Mouse (Mus musculus) gastrocnemius, adult 2 months (tissue): ENCODE data around the gene Fbxo31. TPM values are rescaled to one million over a fixed set of nuclear protein-coding genes. Genes with fewer than 3 reads are reported as not detected.

Source experiments
- DNase-seq: peaks from one replicate; pipeline ENCODE4 v3.0.0; 2022
- H3K27ac ChIP-seq: fragments of 200-600 bp; 2 replicates; pipeline ENCODE4 v1.8.1; 2022; ENCODE audit warnings: mild to moderate bottlenecking
- H3K4me3 ChIP-seq: fragments of 200-600 bp; 2 replicates; pipeline ENCODE4 v1.8.1; 2022; ENCODE audit warnings: mild to moderate bottlenecking, moderate library complexity
- CTCF ChIP-seq: fragments of 200-600 bp; IDR thresholded peaks from 2 replicates; pipeline ENCODE4 v1.8.1; 2022; ENCODE audit warnings: antibody characterized with exemption, mild to moderate bottlenecking, moderate library complexity
- intact Hi-C: fragments of 180-260 bp; cut with DNase I; formaldehyde crosslinking; loops from one replicate; pipeline ENCODE4 v1.15.1; 2025
- total RNA-seq, 2 experiments: library from RNA; stranded (reverse); gene quantifications; 2 replicates each; pipeline ENCODE4 v1.2.3; 2021

Fbxo31 gene
- total RNA-seq, 2 experiments from 2014 or later = 141 to 165 TPM

GRCm38 (mm10) chr8:121560432-121561100 lies 18.0 kb downstream of the Fbxo31 start:
- intact Hi-C loops = no loop called here
- TF ChIP-seq CTCF = no peak
- Histone ChIP-seq H3K27ac (peak overlapping the region; percentile 93), H3K4me3 (no peak overlapping the region)
- DNase-seq = peak; percentile 15

DNA sequence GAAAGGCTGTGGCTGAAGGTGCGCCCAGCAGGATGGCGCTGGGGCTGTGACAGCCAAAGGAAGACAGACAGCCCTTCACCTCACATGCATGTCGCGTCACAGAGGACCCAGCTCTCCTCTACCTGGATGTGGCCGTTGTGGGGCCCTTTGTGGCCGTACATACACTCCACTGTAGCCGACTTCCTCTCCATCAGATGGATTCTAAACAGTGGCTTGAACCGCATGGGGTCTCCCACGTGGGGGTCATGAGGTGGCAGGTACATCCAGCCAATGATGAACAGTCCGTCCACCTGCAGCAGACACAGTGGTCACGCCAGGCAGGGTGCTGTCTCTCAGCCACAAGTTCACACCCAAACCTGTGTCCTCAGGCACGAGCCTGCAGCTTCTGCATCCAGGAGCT lies 18.8 kb downstream of the Fbxo31 start:
- peak; percentile 19 for DNase-seq
- Histone ChIP-seq H3K27ac (peak overlapping the region; percentile 93; the same call in 1 of the 2 replicates), H3K4me3 (no peak overlapping the region)
- TF ChIP-seq CTCF = no peak
- intact Hi-C loops = no loop called here

- Histone ChIP-seq H3K27ac (no peak overlapping the region), H3K4me3 (no peak overlapping the region)
- intact Hi-C loops = no loop called here
- DNase-seq = peak; percentile 9
- no peak for TF ChIP-seq CTCF
Measured at GRCm38 (mm10) chr8:121558538-121558937, 20.1 kb downstream of the Fbxo31 start.

- TF ChIP-seq CTCF = no peak
- DNase-seq = peak; percentile 9
- H3K4me3 ChIP-seq = no peak overlapping the region
- intact Hi-C loops = no loop called here
- H3K27ac ChIP-seq = no peak overlapping the region
Measured at GRCm38 (mm10) chr8:121557746-121558145, 20.9 kb downstream of the Fbxo31 start.

GRCm38 (mm10) chr8:121553831-121554475 lies 24.7 kb downstream of the Fbxo31 start:
- intact Hi-C loops = no loop called here
- H3K27ac ChIP-seq = peak overlapping the region; percentile 93
- no peak overlapping the region for H3K4me3 ChIP-seq
- DNase-seq = peak; percentile 78
- no peak for TF ChIP-seq CTCF

DNA sequence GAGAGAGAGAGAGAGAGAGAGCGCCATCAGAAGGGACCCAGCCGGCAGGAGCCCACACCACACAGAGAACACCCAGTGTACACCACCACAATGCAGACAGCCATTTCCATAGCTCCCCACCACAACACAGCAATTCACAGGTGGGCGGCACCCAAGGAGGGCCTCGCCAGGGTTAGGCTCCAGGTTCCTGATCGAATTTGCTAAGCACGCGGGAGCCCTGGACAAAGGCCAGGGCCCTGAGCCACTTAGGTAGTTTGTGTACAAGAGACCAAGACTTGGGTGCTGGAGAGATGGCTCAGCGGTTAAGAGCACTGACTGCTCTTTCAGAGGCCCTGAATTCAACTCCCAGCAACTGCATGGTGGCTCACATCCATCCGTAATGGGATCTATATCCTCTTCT lies 26.1 kb downstream of the Fbxo31 start:
- no peak overlapping the region for H3K4me3 ChIP-seq
- peak overlapping the region; percentile 93 for H3K27ac ChIP-seq
- no peak for TF ChIP-seq CTCF
- DNase-seq = peak; percentile 50
- intact Hi-C loops = no loop called here

DNA sequence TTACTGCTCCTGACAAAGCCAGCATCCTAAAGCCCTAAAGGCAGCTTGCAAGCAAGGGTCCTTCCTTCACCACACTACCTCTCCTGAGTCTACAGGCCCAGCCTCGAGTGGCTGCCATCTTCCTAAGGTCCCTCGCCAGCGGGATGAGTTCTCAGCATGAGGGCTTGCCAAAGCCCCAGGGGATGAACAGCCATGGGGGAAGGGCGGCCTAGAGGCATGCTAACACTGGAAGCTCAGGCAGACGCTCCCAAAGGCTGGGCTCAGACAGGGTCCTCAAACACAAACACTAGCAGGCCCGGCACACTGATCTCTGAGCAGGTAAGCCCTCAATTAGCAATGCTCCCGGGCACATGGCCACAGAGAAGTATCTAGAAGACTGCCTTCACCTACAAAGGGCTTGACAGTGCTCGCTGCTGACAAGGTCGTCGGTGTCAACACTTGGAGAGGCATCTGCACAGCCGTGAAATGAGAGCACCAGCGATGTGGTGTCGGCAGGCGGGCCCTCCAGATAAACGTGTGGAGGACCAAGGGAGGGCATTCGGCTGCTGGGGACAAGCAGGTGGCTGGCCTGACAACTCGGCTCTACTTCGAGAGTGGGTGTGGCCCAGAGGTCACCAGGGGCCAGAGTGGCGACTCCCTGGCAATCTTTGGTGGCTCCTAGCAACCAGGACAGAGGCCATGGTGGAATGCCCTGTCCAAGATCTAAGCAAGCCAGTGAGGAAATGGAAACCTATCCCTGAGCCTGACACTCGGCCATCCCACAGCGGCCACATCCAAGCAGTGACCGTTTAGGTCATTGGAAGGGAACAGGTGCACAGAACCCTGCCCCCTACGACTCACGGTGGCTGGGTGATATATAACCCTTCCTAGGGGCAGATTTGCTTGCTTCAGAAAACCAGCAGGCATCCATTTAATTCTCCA lies 27.3 kb downstream of the Fbxo31 start:
- Histone ChIP-seq H3K4me3 (no peak overlapping the region), H3K27ac (peak overlapping the region; percentile 93)
- peak; percentile 90 for DNase-seq
- intact Hi-C loops = loop anchor here (2.0 kb wide), 1 partner anchor 29 kb away; no protein-coding TSS in a partner anchor
- TF ChIP-seq CTCF = no peak

DNA sequence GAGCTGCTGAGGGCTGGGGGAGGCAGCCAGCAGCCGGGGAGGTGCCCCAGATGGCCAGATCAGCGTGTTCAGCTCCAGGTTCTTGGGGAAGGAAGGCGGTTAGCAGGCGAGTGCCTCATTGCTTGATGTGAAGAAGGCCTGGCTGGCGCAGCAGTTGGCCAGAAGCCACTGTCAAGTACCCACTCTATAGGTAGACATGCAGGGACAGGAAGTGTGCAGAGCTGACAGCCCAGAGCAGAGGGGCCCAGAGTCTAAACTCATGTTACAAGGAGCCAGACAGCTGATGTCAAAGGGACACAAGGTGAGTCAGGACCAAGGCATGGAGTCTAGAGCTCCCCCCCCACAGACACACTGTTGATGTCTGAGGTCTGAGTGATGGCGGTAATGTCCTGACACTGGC lies 28.6 kb downstream of the Fbxo31 start:
- H3K4me3 ChIP-seq = no peak overlapping the region
- intact Hi-C loops = loop anchor here (2.0 kb wide), 1 partner anchor 31 kb away; no protein-coding TSS in a partner anchor
- peak; percentile 15 for DNase-seq
- TF ChIP-seq CTCF = no peak
- H3K27ac ChIP-seq = peak overlapping the region; percentile 93

DNA sequence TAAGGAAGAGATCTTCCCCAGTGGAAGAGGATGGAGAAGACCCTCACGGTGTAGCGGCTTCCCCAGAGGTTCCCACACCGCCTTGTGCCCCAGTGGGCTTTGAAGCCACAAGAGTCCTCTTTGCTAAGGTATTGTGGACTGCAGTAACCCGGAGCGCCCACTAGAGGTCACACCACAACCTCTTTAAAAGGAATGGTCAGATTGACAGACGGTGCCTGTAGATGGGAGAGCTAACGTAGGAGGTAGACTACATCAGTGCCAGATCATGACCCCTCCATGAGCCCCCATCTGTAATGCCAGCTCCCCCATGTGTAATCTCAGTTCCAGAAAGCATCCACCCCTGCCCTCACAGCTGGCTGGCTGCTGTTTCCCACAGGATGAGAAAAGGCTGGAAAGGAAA lies 31.5 kb downstream of the Fbxo31 start:
- DNase-seq = peak; percentile 78
- Histone ChIP-seq H3K27ac (no peak overlapping the region), H3K4me3 (no peak overlapping the region)
- TF ChIP-seq CTCF = peak; percentile 97
- intact Hi-C loops = loop anchor here (2.0 kb wide), 2 partner anchors 44 to 138 kb away; partner anchors contain the start of gene Map1lc3b

DNA sequence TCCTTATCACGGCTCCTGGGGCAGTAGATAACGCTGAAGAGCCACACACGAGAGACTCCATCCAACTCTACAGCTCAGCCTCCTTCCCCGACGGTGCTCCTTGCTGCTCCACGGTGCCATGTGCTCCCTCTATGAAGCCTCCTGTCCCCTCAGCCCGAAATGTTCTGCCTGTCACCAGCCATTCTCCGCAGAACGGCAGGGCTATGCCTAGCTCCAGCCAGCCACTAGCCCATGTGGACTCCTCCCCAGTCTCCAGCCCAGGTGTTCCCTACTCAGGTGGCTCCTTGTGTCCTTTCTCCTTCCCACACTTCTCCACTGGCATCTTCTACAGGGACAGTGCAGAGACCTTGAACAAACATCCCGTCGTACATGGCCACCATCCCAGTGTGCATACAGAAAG lies 33.7 kb downstream of the Fbxo31 start:
- Histone ChIP-seq H3K27ac (no peak overlapping the region), H3K4me3 (no peak overlapping the region)
- intact Hi-C loops = no loop called here
- DNase-seq = peak; percentile 19
- TF ChIP-seq CTCF = no peak

GRCm38 (mm10) chr8:121544276-121544785 lies 34.3 kb downstream of the Fbxo31 start, which contains the start of gene 1700018B08Rik:
Gene 1700018B08Rik (minus strand): TSS chr8:121544320.
- no peak for TF ChIP-seq CTCF
- Histone ChIP-seq H3K4me3 (no peak within 1 kb of the TSS), H3K27ac (no peak within 1 kb of the TSS)
- peak; percentile 9 for DNase-seq
- intact Hi-C loops = no loop called here

GRCm38 (mm10) chr8:121542901-121543300 lies 35.7 kb downstream of the Fbxo31 start:
- DNase-seq = peak; percentile 17
- Histone ChIP-seq H3K27ac (no peak overlapping the region), H3K4me3 (no peak overlapping the region)
- no peak for TF ChIP-seq CTCF
- intact Hi-C loops = no loop called here
